Mouse (Mus musculus) adrenal gland, adult 2 months (tissue): ENCODE data around the gene Tnfsf13b. TPM values are rescaled to one million over a fixed set of nuclear protein-coding genes. Genes with fewer than 3 reads are reported as not detected.

Source experiments
- DNase-seq: peaks from one replicate; pipeline ENCODE4 v3.0.0; 2021
- long read RNA-seq: library from polyadenylated mRNA; stranded (forward); transcript quantifications from one replicate; pipeline ENCODE4 v2.0.0, GENCODE M21; 2021
- polyA plus RNA-seq: library from polyadenylated mRNA; depleted of rRNA; stranded (reverse); fragments of >200 nt; gene quantifications from 2 replicates; pipeline ENCODE4 v1.2.3, GENCODE M21; 2012; rRNA removed
- total RNA-seq, 2 experiments: library from RNA; stranded (reverse); gene quantifications; 2 replicates each; pipeline ENCODE4 v1.2.3; 2021

The Tnfsf13b gene
- 10 to 100 TPM in 1 of 2 experiments, 1 to 10 TPM in 1; 5.9 to 13.4 TPM for total RNA-seq
- polyA plus RNA-seq = 4.8 and 5.1 TPM in 2 replicates
- long read RNA-seq, full-length matches to known transcripts = 5 of 5 reads
- long read RNA-seq, partial matches to known transcripts = 0 of 5 reads
- long read RNA-seq, other reads (novel, unspliced or antisense) = 0 of 5 reads

DNA sequence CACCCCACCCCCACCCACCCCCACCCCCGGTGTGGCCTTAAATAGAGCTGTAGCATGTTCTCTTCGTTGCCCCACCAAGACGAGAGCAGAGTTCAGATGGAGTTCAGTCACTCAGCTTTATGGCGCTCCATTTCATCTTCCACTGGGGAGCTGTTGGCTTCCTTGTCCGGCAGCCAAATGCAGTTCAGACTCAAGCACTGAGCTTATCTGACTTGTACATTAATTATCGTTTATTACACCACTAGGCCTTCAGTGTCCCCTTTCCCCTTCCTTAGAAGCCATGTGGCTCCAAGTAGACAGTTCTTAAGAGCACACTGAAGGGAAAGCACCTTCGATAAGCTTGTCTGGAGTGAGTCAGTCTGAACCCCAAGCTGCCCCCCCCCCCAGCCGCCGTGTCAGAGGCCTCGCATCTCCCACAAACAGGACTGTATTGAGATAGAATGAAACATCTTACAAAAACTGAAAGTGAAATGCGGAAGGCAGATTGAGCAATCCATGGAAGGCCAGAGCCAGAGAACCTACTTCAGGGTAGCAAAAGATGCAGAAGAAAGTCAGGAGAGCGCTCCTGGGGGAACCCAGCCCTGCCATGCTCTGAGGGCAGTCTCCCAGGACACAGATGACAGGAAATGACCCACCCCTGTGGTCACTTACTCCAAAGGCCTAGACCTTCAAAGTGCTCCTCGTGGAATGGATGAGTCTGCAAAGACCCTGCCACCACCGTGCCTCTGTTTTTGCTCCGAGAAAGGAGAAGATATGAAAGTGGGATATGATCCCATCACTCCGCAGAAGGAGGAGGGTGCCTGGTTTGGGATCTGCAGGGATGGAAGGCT lies at the start of gene Tnfsf13b:
Gene Tnfsf13b (plus strand): TSS at position 312 of the 830 bp plus-strand sequence.
- peak; percentile 26 for DNase-seq

DNA sequence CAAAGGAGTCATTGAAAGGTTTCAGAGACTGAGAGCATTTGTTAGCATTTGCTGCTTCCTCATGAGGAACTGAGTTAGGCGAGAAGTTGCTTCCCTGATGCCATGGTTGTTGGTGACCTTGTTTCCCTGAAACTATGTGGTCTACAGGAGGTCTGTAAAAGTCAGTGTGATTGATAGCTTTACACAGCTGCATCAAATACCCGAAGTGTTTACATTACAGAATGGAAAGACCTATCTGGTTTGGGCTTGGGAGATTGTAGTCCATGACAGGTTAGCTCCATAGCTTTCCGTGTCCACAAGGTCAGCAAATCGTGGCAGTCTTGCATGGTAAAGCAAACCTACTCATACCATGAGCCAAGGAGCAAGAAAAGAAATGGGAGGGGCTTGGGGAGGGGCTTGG lies 47.9 kb upstream of the Tnfsf13b start:
- no peak for DNase-seq

- peak; percentile 63 for DNase-seq
Observed at GRCm38 (mm10) chr8:9959919-9960318, 46.3 kb upstream of the Tnfsf13b start.

DNA sequence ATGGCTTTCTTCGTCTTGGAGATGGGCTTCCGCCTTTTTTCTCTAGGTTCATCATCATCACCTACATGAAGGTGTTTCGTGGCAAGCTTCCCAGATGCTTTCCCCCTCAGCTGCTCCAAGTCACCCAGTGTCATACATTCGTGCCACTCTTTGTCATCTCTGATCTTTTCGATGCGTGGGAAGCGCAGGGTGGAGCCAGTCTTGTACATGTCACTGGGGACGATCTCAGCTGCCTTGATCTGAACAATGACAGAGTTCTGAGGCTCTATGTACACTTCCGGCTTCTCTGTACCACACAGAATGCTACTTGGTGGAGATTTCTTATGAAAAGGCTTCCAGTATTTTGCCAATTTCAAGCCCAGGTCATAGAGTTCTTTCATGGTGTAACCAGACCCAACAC lies 34.4 kb upstream of the Tnfsf13b start:
- DNase-seq = no peak

GRCm38 (mm10) chr8:9975276-9975675 lies 31.0 kb upstream of the Tnfsf13b start:
- DNase-seq = no peak

DNA sequence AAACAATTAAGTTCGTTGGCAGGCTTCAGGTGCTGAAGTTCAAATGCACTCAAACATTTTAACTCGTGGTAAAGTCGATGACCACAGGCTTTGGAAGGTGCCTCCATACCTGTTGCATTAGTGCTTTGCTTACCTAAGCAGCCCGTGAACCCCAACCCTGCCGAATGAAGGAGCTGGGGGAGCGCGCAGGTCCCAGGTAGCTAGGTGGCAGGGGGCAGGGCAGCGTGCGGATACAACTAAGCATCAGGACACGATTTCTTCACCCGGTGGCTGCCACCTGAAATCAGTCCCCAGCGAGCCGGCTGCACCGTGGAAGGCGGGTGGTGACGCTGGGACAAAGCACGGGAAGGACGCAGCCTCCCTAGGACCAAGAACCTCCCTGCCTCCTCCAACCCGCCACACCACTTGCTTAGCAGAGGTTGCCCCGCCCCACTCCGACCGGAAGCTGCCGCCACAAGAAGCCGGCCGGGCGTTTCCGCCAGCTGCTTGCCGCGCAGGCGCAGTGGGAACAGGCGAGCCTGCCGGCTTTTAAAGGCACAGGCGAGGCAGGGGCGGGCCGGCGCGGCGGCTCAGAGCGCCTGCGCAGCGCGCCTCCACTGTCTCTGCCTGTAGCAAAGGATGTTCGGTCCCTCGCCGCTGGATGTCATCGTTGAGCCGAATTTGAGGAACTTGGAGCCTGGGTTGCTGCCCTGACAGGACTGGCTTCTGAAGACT lies 30.2 kb upstream of the Tnfsf13b start:
- DNase-seq = peak; percentile 100

DNA sequence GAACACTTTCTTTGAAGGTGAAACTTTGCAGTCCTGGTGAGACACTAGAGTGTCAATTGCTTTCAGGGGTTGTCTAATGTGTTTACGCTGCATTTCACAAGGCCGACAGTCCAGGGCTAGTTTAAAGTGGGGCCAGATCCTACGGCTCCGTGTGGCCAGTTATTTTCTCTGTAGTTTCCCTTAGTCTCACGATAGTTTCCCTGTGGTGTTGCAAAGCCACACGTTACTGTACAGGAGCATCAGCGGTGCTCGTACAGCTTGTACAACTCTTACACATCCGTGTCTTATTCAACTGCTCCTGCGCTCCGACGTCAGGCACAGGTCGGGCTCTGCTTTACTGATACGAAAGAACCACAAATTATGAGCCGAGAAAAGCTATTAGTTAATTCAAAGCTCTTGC lies 29.3 kb upstream of the Tnfsf13b start:
- no peak for DNase-seq

GRCm38 (mm10) chr8:9977573-9978314 lies 28.5 kb upstream of the Tnfsf13b start, which contains the start of the genes Lig4 and Abhd13:
TSS of gene Lig4 (minus strand) at chr8:9977686.
TSS of gene Abhd13 (plus strand) at chr8:9977707.
- peak; percentile 99 for DNase-seq

GRCm38 (mm10) chr8:9978475-9979230 lies 27.6 kb upstream of the Tnfsf13b start:
- DNase-seq = peak; percentile 12

DNA sequence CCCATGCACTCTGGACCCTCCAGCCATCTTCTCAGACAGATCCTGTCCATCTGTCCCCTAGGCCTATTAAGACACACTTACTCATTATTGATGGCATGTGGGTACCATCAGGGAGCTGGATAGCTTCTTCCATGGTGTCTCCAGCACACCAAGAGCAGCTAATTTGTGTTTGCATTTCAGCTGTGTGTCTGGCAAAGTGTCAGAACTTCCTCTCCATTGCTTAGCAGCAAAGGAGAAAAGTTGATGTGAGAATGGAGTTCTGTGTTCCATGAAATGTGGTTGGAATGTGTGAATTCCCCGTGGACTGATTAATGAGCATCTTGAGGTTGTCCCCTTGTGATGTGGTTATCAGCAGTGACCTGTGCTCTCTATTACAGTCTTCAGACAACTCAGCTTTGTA lies 26.5 kb upstream of the Tnfsf13b start:
- DNase-seq = no peak

GRCm38 (mm10) chr8:9980188-9980587 lies 26.1 kb upstream of the Tnfsf13b start:
- DNase-seq = no peak

DNA sequence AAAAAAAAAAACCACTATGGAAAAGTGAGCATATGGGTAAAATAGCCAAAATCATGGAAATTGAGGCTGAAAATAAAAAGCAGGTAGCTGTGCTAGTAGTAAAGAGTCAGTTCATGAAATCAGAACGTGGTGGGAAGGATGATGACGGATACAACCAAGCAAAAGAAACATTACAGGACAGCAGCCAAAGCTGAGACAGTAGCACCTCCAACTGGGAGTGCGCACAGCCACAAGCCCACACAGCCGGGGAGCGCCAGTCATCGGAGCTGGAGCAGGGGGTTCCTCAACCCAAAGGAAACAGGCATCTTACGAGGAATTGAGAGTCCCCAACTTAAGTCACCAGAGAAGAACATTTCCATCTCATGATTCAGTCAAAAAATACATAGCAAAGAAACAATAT lies 2.2 kb upstream of the Tnfsf13b start:
- no peak for DNase-seq

DNA sequence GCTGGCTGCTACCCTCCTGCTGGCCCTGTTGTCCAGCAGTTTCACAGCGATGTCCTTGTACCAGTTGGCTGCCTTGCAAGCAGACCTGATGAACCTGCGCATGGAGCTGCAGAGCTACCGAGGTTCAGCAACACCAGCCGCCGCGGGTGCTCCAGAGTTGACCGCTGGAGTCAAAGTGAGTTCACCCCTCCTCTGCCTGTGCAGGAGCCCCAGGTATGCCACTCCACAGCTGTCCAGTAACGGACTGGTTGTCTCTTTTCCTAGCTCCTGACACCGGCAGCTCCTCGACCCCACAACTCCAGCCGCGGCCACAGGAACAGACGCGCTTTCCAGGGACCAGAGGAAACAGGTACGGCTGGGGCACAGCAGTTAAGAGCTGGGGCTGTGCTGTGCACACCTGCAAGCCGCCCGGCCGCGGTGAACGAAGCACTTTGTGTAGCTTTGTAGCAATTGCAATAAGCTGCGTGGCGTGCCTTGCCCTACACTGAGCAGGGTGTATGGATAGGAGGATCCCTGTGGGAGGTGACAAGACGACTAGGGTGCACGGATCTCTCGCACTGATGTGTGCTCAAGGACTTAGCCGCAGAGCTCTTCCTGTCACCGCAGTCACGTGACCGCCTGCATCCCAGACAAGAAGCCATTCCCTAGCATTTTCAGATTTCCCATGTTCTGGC lies 856 bp downstream of the Tnfsf13b start:
- DNase-seq = peak; percentile 74

GRCm38 (mm10) chr8:10007660-10008028 lies 1.4 kb downstream of the Tnfsf13b start:
- no peak for DNase-seq

GRCm38 (mm10) chr8:10016252-10016651 lies 10.0 kb downstream of the Tnfsf13b start:
- no peak for DNase-seq

DNA sequence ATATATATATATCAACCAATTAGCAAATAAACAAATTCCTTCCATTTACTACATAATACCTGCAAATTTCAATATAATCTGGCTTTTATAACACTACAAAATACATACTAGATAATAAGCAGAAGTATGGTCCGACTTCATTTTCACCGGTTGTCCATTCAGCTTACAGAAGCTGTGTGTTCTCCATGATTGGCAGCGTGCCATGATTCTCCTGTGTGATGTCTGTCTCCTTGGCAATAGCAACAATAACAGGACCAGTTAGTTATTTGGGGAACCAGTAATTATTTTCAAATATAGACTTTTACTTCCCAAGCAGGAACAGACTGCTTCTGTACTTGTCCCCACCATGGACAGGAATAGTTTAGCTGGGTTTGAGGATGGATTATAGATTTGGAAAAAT lies 11.0 kb downstream of the Tnfsf13b start:
- DNase-seq = no peak

DNA sequence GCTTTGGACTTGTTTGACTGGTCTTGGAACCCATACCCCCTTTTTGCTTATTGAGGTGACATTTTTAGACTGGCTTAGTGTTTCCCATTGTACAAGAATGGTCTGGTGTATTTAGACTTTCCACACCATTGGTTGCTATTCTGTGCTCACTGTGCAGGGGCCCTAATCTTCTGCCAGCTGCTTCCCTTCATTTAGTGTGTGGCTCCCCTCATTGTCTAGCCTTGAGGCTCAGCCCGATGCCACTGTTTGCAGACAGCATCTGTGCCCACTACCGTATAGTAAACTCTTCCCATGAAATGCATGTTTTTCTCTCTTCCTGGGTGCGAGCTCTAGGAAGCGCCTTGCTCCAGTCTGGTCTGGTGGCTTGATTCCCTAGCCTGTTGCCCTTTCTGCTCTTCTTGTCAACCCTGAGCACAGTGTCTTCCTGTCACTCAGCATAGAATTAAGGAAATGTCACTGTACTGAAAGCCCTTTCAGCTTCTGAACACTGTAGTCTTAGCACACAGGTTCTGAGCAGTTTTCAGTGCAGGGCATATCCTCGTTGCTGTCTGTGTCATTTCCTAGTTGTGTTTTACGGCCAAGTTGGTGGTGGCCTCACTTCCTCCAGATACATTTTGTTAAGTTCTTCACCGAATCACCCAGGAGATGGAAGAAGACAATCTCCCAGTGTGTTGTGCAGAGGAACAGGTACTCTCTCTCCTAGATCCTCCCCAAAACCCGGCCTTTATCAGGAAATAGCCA lies 24.2 kb downstream of the Tnfsf13b start:
- no peak for DNase-seq

DNA sequence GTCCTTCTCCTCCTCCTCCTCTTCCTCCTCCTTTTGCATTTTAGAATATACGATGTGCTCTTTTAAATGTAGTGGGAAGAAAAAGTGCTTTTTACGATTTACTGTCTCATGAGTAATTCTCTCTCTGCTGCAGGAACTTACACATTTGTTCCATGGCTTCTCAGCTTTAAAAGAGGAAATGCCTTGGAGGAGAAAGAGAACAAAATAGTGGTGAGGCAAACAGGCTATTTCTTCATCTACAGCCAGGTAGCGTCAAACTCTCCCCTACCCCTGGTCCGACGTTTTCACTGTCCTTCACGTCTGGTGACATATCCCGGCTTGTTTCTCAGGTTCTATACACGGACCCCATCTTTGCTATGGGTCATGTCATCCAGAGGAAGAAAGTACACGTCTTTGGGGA lies 24.9 kb downstream of the Tnfsf13b start:
- no peak for DNase-seq

- no peak for DNase-seq
Observed at GRCm38 (mm10) chr8:10040866-10041265, 34.6 kb downstream of the Tnfsf13b start.

DNA sequence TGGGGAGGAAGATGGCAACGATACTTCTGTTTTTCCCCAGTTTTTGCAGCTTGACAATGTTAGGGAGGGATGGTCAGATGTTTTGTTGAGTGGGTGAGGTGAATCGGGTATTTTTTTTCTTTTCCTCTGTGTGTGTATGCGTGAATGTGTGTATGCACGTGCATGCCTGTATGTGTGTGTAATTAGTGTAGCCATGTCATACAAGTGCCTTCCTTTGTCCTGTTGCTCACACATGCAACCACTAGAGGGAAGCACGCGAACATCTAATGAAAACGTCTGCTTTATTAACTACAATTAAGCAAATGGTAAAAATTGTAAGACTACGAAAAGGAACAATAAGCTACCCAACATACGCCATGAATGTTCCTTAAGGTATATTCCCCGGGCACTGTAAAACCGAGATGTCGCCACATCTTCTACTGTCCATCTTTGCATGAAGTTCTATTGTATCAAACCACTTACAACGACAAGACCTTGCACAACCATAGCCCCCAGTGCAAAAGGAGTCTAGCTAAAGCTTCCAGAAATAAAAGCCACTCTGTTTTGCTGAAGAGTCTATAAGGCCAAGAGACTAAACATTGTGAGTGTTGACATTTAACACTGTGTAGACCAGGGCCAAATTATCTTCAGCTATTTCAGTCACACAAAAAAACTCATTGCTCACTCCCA lies 37.7 kb downstream of the Tnfsf13b start:
- DNase-seq = peak; percentile 14
